Mouse (Mus musculus) heart, adult 18-20 months (tissue): ENCODE data around the gene Gm20696. TPM values are rescaled to one million over a fixed set of nuclear protein-coding genes. Genes with fewer than 3 reads are reported as not detected.

ENCODE experiments used
- DNase-seq, 2 experiments: peaks; one replicate each; pipeline ENCODE4 v3.0.0; 2021 to 2022; ENCODE audit warnings: mixed read lengths in 1 of 2
- total RNA-seq, 2 experiments: library from RNA; stranded (reverse); gene quantifications; 2 replicates each; pipeline ENCODE4 v1.2.3; 2021

The Gm20696 gene
- total RNA-seq, 2 experiments from 2014 or later, result 0.94 to 2.2 TPM

- DNase-seq, result no peak
Measured at GRCm38 (mm10) chr6:99260941-99261736, 405.5 kb downstream of the Gm20696 start.

- DNase-seq, result no peak
Measured at GRCm38 (mm10) chr6:99258346-99258745, 408.3 kb downstream of the Gm20696 start.

GRCm38 (mm10) chr6:99257676-99258075 is 408.9 kb downstream of the Gm20696 start:
- DNase-seq, result no peak

GRCm38 (mm10) chr6:99253331-99253730 is 413.3 kb downstream of the Gm20696 start:
- DNase-seq, result no peak

GRCm38 (mm10) chr6:99252816-99253215 is 413.8 kb downstream of the Gm20696 start:
- no peak for DNase-seq

GRCm38 (mm10) chr6:99251924-99252323 is 414.7 kb downstream of the Gm20696 start:
- DNase-seq, result no peak

- DNase-seq, result no peak
Measured at GRCm38 (mm10) chr6:99251222-99251621, 415.4 kb downstream of the Gm20696 start.

- DNase-seq, result no peak
Measured at GRCm38 (mm10) chr6:99249496-99250030, 417.0 kb downstream of the Gm20696 start.

- no peak for DNase-seq
Measured at GRCm38 (mm10) chr6:99248396-99248795, 418.2 kb downstream of the Gm20696 start.

GRCm38 (mm10) chr6:99241625-99242395 is 424.8 kb downstream of the Gm20696 start:
- DNase-seq, result no peak

GRCm38 (mm10) chr6:99240764-99241163 is 425.8 kb downstream of the Gm20696 start:
- DNase-seq, result no peak

GRCm38 (mm10) chr6:99235588-99235987 is 431.0 kb downstream of the Gm20696 start:
- DNase-seq, result no peak

GRCm38 (mm10) chr6:99233411-99233810 is 433.2 kb downstream of the Gm20696 start:
- DNase-seq, result no peak

- peak; percentile 23 to 30 for DNase-seq
Measured at GRCm38 (mm10) chr6:99228336-99228870, 438.2 kb downstream of the Gm20696 start.

- DNase-seq, result no peak
Measured at GRCm38 (mm10) chr6:99221147-99221546, 445.4 kb downstream of the Gm20696 start.

- DNase-seq, result no peak
Measured at GRCm38 (mm10) chr6:99220472-99220871, 446.1 kb downstream of the Gm20696 start.

GRCm38 (mm10) chr6:99217846-99218245 is 448.8 kb downstream of the Gm20696 start:
- DNase-seq, result no peak

- no peak for DNase-seq
Measured at GRCm38 (mm10) chr6:99217155-99217554, 449.4 kb downstream of the Gm20696 start.

GRCm38 (mm10) chr6:99212461-99212860 is 454.1 kb downstream of the Gm20696 start:
- no peak for DNase-seq

- DNase-seq, result no peak
Measured at GRCm38 (mm10) chr6:99211663-99212333, 454.8 kb downstream of the Gm20696 start.

- DNase-seq, result no peak
Measured at GRCm38 (mm10) chr6:99210161-99210560, 456.4 kb downstream of the Gm20696 start.
